Mouse (Mus musculus): Measurements from ENCODE around the gene Olfr279. TPM values are rescaled to one million over a fixed set of nuclear protein-coding genes. Genes with fewer than 3 reads are reported as not detected.

Gene Olfr279
- not detected in 2 replicates for polyA plus RNA-seq (2014; fragmentation: Nextera tagmentation; extraction: Ambion mirVana)

DNA sequence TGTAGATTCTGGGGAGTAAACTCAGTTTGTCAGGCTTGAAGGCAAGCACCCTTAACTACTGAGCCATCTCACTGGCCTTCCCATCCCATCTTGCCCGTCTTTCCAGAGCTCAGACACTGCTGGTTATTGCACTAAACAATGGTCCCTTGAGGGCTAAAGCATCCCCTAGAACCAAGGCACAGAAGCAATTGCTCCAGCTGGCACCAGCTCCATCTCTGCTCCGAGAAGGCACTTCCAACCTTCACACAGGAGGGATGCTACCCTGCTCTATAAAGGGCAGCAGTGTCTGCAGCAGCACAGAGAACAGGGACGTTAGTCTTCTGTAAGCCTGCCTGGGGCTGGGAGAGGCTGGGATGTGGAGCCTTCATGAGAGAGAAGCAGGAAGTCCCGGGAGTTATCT lies at the start of gene Olfr279:
TSS of gene Olfr279 (plus strand) at position 301 of the 400 bp plus-strand sequence.
- no peak within 1 kb of the TSS for H3K4me2 ChIP-seq (ENCODE audit: low read depth)
- DNase-seq (ENCODE audit: low spot score) (no peak), ATAC-seq (ENCODE audit: insufficient read depth, low FRiP score, low TSS enrichment) (no peak)
- no peak within 1 kb of the TSS for H3K27ac ChIP-seq (ENCODE audit: low read depth, low read length)
- H3K36me3 ChIP-seq (ENCODE audit: control insufficient read depth, insufficient read depth, low read length), result no peaks in the 10 kb centered on the region
- H3K9ac ChIP-seq (ENCODE audit: low read length), result no peak within 1 kb of the TSS
- H3K9me3 ChIP-seq (ENCODE audit: control insufficient read depth, low read length), result no peaks in the 10 kb centered on the region
- no peak within 1 kb of the TSS for H3K4me3 ChIP-seq (ENCODE audit: low read depth, low read length)
- WGBS, result 64% methylated on average over 4 of the region's 4 CpGs
- no peaks in the 10 kb centered on the region for H3K4me1 ChIP-seq (ENCODE audit: control insufficient read depth, insufficient read depth, low read length)
- H3K27me3 ChIP-seq (ENCODE audit: control insufficient read depth, insufficient read depth, low read length), result no peaks in the 10 kb centered on the region

DNA sequence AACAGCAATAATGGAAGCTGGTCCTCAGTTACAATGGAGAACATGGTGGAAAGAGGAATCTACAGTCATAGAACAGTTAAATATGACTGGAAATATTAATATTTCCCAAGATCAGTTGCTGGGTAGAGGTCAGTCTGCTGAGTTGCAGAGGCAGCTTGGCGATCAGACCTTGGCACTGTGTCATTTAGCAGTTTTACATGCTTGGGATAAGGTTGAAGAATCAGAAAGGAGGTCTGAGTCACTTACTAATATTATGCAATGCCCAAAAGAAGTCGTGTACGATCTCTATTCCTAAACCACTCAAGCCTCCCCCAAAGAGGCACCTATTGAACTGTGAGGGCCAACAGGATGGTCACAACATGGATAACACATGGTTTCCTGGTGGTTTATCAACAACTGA lies 47.6 kb upstream of the Olfr279 start:
- Histone ChIP-seq H3K27ac (ENCODE audit: low read depth, low read length) (no peak overlapping the region), H3K4me2 (ENCODE audit: low read depth) (no peak overlapping the region), H3K9me3 (ENCODE audit: control insufficient read depth, low read length) (no peaks in the 10 kb centered on the region), H3K27me3 (ENCODE audit: control insufficient read depth, insufficient read depth, low read length) (no peaks in the 10 kb centered on the region), H3K9ac (ENCODE audit: low read length) (no peak overlapping the region), H3K36me3 (ENCODE audit: control insufficient read depth, insufficient read depth, low read length) (no peaks in the 10 kb centered on the region), H3K4me1 (ENCODE audit: control insufficient read depth, insufficient read depth, low read length) (no peaks in the 10 kb centered on the region), H3K4me3 (ENCODE audit: low read depth, low read length) (no peak overlapping the region)
- ATAC-seq (ENCODE audit: insufficient read depth, low FRiP score, low TSS enrichment) (no peak), DNase-seq (ENCODE audit: low spot score) (no peak)
- WGBS, result 83% methylated on average over 3 of the region's 3 CpGs

DNA sequence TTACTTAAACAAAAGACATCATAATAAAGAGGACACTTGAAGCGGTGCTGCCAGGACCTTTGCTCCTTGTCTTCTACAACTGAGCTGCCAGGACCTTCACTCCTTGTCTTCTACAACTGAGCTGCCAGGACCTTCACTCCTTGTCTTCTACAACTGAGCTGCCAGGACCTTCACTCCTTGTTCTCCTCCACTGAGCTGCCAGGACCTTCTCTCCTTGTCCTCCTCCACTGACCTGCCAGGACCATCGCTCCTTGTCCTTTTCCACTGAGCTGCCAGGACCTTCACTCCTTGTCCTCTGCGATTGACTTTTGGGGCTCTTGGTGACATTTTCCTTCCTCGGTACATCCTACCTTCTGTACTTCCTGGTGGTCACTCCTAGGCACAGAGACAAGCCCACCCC lies 43.7 kb upstream of the Olfr279 start:
- Histone ChIP-seq H3K36me3 (ENCODE audit: control insufficient read depth, insufficient read depth, low read length) (no peaks in the 10 kb centered on the region), H3K9ac (ENCODE audit: low read length) (no peak overlapping the region), H3K9me3 (ENCODE audit: control insufficient read depth, low read length) (no peaks in the 10 kb centered on the region), H3K4me1 (ENCODE audit: control insufficient read depth, insufficient read depth, low read length) (no peaks in the 10 kb centered on the region), H3K4me2 (ENCODE audit: low read depth) (no peak overlapping the region), H3K27ac (ENCODE audit: low read depth, low read length) (no peak overlapping the region), H3K27me3 (ENCODE audit: control insufficient read depth, insufficient read depth, low read length) (no peaks in the 10 kb centered on the region), H3K4me3 (ENCODE audit: low read depth, low read length) (no peak overlapping the region)
- 66% methylated on average over 4 of the region's 4 CpGs for WGBS
- ATAC-seq (ENCODE audit: insufficient read depth, low FRiP score, low TSS enrichment) (no peak), DNase-seq (ENCODE audit: low spot score) (peak; percentile 17)

DNA sequence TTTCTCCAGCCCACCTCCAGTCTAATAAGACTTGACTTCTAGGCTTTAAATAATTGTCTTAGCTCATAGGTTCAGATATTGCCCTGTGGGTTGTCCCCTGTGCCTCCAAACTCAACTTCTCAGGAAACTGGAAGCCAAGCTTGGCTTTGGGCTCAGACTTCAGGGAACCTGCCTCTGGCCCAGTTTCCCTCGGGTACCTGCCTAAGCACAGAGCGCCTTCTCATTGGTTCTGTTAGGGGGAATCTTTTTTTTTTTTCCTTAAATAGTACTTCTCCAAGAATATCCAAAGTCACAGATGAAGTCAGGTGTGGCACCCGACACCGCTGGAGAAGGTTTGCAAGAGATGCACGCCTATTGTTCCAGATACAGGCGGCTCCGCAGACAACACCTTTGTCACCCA lies 39.9 kb upstream of the Olfr279 start, which contains the start of gene Olfr281:
TSS of gene Olfr281 (plus strand) at position 301 of the 400 bp plus-strand sequence.
- H3K4me1 ChIP-seq (ENCODE audit: control insufficient read depth, insufficient read depth, low read length), result no peaks in the 10 kb centered on the region
- no peak for DNase-seq (ENCODE audit: low spot score)
- no peak within 1 kb of the TSS for H3K9ac ChIP-seq (ENCODE audit: low read length)
- ATAC-seq (ENCODE audit: insufficient read depth, low FRiP score, low TSS enrichment), result no peak
- no peaks in the 10 kb centered on the region for H3K9me3 ChIP-seq (ENCODE audit: control insufficient read depth, low read length)
- 92% methylated on average over 7 of the region's 7 CpGs for WGBS
- H3K27me3 ChIP-seq (ENCODE audit: control insufficient read depth, insufficient read depth, low read length), result no peaks in the 10 kb centered on the region
- no peak within 1 kb of the TSS for H3K27ac ChIP-seq (ENCODE audit: low read depth, low read length)
- H3K4me2 ChIP-seq (ENCODE audit: low read depth), result no peak within 1 kb of the TSS
- H3K36me3 ChIP-seq (ENCODE audit: control insufficient read depth, insufficient read depth, low read length), result no peaks in the 10 kb centered on the region
- H3K4me3 ChIP-seq (ENCODE audit: low read depth, low read length), result no peak within 1 kb of the TSS

DNA sequence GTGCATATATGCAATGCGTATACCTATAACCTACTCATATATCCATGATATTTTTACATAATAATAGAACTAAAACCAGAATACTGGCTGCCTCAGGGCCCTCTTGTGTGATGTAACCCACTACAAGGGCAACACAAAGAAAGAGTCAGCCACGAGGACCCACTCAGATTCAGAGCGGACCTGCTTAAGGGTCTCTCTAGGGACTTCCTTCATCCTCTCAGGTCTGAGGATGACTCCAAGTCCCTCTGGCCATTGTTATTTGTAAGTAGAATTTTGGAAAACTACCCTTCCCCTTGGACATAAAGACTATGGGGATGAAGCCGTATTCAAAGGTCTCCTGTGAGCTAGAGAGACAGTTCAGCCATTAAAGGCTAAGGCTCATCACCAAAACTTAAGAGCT lies 22.6 kb upstream of the Olfr279 start, which contains the start of gene OR5BS1P:
TSS of gene OR5BS1P (plus strand) at position 301 of the 400 bp plus-strand sequence.
- no peak within 1 kb of the TSS for H3K4me2 ChIP-seq (ENCODE audit: low read depth)
- H3K4me3 ChIP-seq (ENCODE audit: low read depth, low read length), result no peak within 1 kb of the TSS
- no peak for DNase-seq (ENCODE audit: low spot score)
- no peaks in the 10 kb centered on the region for H3K4me1 ChIP-seq (ENCODE audit: control insufficient read depth, insufficient read depth, low read length)
- no peaks in the 10 kb centered on the region for H3K9me3 ChIP-seq (ENCODE audit: control insufficient read depth, low read length)
- H3K27ac ChIP-seq (ENCODE audit: low read depth, low read length), result no peak within 1 kb of the TSS
- no peaks in the 10 kb centered on the region for H3K36me3 ChIP-seq (ENCODE audit: control insufficient read depth, insufficient read depth, low read length)
- H3K9ac ChIP-seq (ENCODE audit: low read length), result no peak within 1 kb of the TSS
- no peaks in the 10 kb centered on the region for H3K27me3 ChIP-seq (ENCODE audit: control insufficient read depth, insufficient read depth, low read length)
- 87% methylated on average over 4 of the region's 4 CpGs for WGBS
- no peak for ATAC-seq (ENCODE audit: insufficient read depth, low FRiP score, low TSS enrichment)

DNA sequence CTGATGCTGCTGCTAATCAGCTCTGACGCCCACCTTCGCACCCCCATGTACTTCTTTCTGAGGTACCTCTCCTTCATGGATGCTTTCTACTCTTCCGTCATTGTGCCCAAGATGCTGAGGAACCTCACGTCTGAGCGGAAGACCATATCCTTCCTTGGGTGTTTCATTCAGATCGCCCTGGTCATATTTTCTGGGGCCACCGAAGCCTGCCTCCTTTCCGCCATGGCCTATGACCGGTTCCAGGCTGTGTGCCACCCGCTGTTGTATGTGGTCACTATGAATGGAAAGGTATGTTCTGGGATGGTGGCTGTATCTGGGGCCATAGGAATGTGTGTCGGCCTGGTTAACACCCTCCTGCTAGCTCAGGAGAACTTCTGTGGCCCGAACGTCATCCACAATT lies 20.7 kb upstream of the Olfr279 start:
- Histone ChIP-seq H3K4me3 (ENCODE audit: low read depth, low read length) (no peak overlapping the region), H3K4me1 (ENCODE audit: control insufficient read depth, insufficient read depth, low read length) (no peaks in the 10 kb centered on the region), H3K9me3 (ENCODE audit: control insufficient read depth, low read length) (no peaks in the 10 kb centered on the region), H3K4me2 (ENCODE audit: low read depth) (no peak overlapping the region), H3K27ac (ENCODE audit: low read depth, low read length) (no peak overlapping the region), H3K9ac (ENCODE audit: low read length) (no peak overlapping the region), H3K36me3 (ENCODE audit: control insufficient read depth, insufficient read depth, low read length) (no peaks in the 10 kb centered on the region), H3K27me3 (ENCODE audit: control insufficient read depth, insufficient read depth, low read length) (no peaks in the 10 kb centered on the region)
- DNase-seq (ENCODE audit: low spot score) (no peak), ATAC-seq (ENCODE audit: insufficient read depth, low FRiP score, low TSS enrichment) (no peak)
- 89% methylated on average over 13 of the region's 13 CpGs for WGBS

DNA sequence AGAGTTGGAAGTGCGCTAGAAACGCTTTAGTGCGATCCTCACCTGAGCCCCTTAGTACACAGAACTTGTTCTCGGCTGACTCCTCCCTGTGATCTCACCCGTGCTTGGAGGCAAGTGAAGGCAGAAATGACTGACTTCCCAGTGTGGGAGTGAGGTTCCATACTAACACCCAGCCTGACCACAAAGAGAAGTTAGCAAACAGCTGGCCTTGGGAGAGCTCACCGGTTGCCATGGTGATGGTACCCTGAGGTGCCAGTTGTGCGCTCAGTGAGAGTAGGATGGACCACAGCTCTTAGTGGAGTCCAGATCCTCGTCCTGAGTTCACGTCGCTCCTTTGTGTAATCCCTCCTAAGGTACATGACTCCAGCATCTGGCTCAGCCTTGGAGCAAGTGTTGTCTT lies 17.2 kb upstream of the Olfr279 start:
- Histone ChIP-seq H3K9ac (ENCODE audit: low read length) (no peak overlapping the region), H3K4me2 (ENCODE audit: low read depth) (no peak overlapping the region), H3K27ac (ENCODE audit: low read depth, low read length) (no peak overlapping the region), H3K4me3 (ENCODE audit: low read depth, low read length) (no peak overlapping the region), H3K9me3 (ENCODE audit: control insufficient read depth, low read length) (no peaks in the 10 kb centered on the region), H3K4me1 (ENCODE audit: control insufficient read depth, insufficient read depth, low read length) (no peaks in the 10 kb centered on the region), H3K36me3 (ENCODE audit: control insufficient read depth, insufficient read depth, low read length) (no peaks in the 10 kb centered on the region), H3K27me3 (ENCODE audit: control insufficient read depth, insufficient read depth, low read length) (no peaks in the 10 kb centered on the region)
- 83% methylated on average over 10 of the region's 10 CpGs for WGBS
- no peak for DNase-seq (ENCODE audit: low spot score)
- no peak for ATAC-seq (ENCODE audit: insufficient read depth, low FRiP score, low TSS enrichment)

DNA sequence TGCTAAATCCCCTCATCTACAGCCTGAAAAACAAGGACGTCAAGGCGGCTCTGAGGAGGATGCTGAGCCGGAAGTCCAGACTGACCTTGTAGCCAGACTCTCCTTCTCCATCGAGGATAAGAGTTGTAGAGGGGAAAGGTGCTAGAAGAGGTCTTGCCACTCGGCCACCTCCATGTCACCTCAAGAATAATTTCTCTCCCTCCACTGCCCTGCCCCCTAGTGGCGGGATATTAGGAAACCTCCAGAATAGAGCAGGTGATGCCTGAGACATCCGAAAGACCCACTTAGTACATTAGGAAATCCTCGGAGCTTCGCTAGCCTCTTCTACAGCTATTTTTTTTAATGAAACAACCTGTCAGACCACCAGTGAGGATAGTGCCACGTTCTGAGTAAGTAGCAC lies 16.8 kb upstream of the Olfr279 start:
- ATAC-seq (ENCODE audit: insufficient read depth, low FRiP score, low TSS enrichment) (no peak), DNase-seq (ENCODE audit: low spot score) (peak; percentile 42)
- no peak overlapping the region for H3K4me2 ChIP-seq (ENCODE audit: low read depth)
- H3K4me1 ChIP-seq (ENCODE audit: control insufficient read depth, insufficient read depth, low read length), result no peaks in the 10 kb centered on the region
- no peak overlapping the region for H3K9ac ChIP-seq (ENCODE audit: low read length)
- no peaks in the 10 kb centered on the region for H3K27me3 ChIP-seq (ENCODE audit: control insufficient read depth, insufficient read depth, low read length)
- H3K27ac ChIP-seq (ENCODE audit: low read depth, low read length), result no peak overlapping the region
- H3K4me3 ChIP-seq (ENCODE audit: low read depth, low read length), result no peak overlapping the region
- 58% methylated on average over 10 of the region's 10 CpGs for WGBS
- no peaks in the 10 kb centered on the region for H3K9me3 ChIP-seq (ENCODE audit: control insufficient read depth, low read length)
- no peaks in the 10 kb centered on the region for H3K36me3 ChIP-seq (ENCODE audit: control insufficient read depth, insufficient read depth, low read length)

DNA sequence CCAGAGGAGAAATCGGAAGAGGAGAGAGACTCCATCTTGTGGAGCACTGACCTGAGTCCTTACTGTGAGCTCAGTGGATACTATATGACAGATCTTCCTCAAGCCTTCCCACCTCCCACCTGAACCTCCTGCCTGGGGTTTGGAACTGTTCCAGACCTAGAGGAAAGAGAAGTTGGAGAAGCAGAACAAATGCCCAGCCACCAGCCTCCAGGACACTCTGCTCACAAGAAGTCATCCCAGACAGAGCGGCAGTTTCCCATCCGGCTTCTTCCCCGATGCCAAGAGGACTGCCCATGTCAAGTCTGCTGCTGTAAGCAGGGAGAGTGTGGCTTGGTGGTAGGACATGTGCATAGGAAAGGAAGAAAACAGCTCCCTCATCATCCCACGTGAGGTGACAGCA lies 15.9 kb upstream of the Olfr279 start:
- no peak overlapping the region for H3K27ac ChIP-seq (ENCODE audit: low read depth, low read length)
- H3K4me3 ChIP-seq (ENCODE audit: low read depth, low read length), result no peak overlapping the region
- H3K27me3 ChIP-seq (ENCODE audit: control insufficient read depth, insufficient read depth, low read length), result no peaks in the 10 kb centered on the region
- no peaks in the 10 kb centered on the region for H3K36me3 ChIP-seq (ENCODE audit: control insufficient read depth, insufficient read depth, low read length)
- H3K9me3 ChIP-seq (ENCODE audit: control insufficient read depth, low read length), result no peaks in the 10 kb centered on the region
- no peak overlapping the region for H3K9ac ChIP-seq (ENCODE audit: low read length)
- DNase-seq (ENCODE audit: low spot score) (no peak), ATAC-seq (ENCODE audit: insufficient read depth, low FRiP score, low TSS enrichment) (no peak)
- 74% methylated on average over 5 of the region's 5 CpGs for WGBS
- no peak overlapping the region for H3K4me2 ChIP-seq (ENCODE audit: low read depth)
- H3K4me1 ChIP-seq (ENCODE audit: control insufficient read depth, insufficient read depth, low read length), result no peaks in the 10 kb centered on the region
